Mouse (Mus musculus) brown adipose tissue, adult 24 weeks (tissue): ENCODE measurements around the gene Spock1. TPM values are rescaled to one million over a fixed set of nuclear protein-coding genes. Genes with fewer than 3 reads are reported as not detected.

Experiments
- H3K27ac ChIP-seq: fragments of 200-500 bp; replicated peaks from 2 replicates; pipeline ENCODE4 v1.5.1; 2012; ENCODE audit warnings: low read depth, mild to moderate bottlenecking, low read length
- H3K4me1 ChIP-seq: fragments of 200-500 bp; 2 replicates; pipeline ENCODE4 v1.6.1; 2012; ENCODE audit warnings: low read length, mixed read lengths; ENCODE audit not compliant: control insufficient read depth, insufficient read depth, insufficient read length
- H3K4me3 ChIP-seq: fragments of 200-500 bp; 2 replicates; pipeline ENCODE4 v1.5.1; 2012; ENCODE audit warnings: low read depth, mild to moderate bottlenecking, low read length, moderate library complexity; ENCODE audit not compliant: insufficient read depth
- polyA plus RNA-seq: library from polyadenylated mRNA; stranded (reverse); fragments of >200 nt; gene quantifications from 2 replicates; pipeline ENCODE4 v1.2.4, GENCODE M21; 2012; ENCODE audit not compliant: missing spikeins, insufficient read depth, insufficient read length

The Spock1 gene
- polyA plus RNA-seq, 1 experiment: not detected

DNA sequence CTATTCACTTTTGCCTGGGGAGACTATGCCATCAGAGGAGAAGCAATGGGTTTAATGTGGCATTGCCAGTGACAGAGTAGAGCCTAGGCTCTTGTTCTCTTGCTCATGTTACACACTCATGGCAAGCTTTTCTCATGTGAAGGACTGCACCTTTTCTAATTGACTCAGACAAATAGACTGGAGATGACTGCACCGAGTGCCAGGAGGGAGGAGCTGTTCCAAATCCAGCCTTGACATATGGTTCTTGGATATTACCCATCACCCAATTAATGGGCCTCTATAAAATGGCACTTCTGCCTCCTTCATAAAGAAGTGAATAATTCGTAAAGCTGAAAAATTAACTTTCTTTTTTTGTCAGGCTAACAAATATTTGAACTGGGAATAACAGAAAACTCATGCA is 259.3 kb downstream of the Spock1 start:
- no peaks in the 10 kb centered on the region for H3K4me1 ChIP-seq
- no peak overlapping the region for H3K27ac ChIP-seq
- no peak overlapping the region for H3K4me3 ChIP-seq

DNA sequence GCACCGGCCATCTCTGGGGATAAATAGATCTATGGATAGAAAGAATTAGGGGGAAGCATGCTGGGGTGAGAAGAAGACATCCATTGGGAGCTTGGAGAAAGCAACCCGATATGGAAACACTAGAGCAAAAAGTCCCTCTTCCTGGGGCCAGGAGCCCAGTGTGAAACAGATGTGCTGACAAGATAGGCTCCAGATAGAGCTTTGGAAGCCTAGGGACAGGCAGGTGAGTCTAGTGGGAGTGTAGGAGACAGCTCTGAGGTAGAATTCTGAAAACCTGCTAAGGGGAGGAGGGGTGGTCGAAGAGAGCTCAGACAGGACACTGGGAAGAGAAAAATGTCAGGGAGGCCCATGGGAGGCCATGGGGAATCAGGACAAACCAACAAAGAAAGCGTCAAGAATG is 260.7 kb downstream of the Spock1 start:
- Histone ChIP-seq H3K27ac (no peak overlapping the region), H3K4me3 (no peak overlapping the region), H3K4me1 (no peaks in the 10 kb centered on the region)

DNA sequence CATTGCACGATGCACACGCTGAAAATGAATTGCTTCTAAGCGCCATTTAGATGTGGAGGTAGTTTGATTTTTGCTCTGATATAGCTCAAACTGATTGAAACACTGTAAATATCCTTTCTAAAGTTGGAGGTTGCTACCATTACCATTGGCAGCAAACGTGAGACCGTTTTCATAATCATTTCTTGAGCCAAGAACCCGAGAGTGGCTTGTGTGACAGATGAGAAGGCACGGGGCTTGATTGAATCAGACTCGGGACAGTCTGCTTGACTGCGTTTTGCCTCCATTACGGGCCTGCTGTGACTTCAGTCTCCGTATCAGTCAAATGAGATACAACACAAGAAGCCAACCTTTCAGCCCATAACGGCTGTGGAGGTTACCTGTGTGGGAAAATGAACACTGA is 265.1 kb downstream of the Spock1 start:
- no peak overlapping the region for H3K27ac ChIP-seq
- no peak overlapping the region for H3K4me3 ChIP-seq
- H3K4me1 ChIP-seq: no peaks in the 10 kb centered on the region

DNA sequence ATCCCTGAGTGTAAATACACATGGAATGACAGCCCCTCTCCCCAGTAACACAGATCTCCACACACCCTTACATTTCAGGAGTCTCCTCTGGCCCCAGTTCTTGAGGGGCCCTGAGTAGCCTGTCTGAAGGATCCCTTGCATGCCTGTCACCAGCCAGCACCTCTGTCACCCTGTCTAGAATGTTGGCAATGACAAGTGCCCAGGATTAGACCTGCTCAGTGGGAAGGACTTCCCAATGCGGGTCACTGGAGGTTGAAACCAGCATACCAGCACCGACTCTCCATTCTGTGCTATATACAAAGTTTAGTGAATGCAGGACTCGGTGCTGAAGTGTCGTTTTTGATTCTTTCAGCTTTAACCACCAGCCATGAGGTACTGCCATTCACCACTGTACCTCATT is 266.5 kb downstream of the Spock1 start:
- no peaks in the 10 kb centered on the region for H3K4me1 ChIP-seq
- no peak overlapping the region for H3K4me3 ChIP-seq
- no peak overlapping the region for H3K27ac ChIP-seq

DNA sequence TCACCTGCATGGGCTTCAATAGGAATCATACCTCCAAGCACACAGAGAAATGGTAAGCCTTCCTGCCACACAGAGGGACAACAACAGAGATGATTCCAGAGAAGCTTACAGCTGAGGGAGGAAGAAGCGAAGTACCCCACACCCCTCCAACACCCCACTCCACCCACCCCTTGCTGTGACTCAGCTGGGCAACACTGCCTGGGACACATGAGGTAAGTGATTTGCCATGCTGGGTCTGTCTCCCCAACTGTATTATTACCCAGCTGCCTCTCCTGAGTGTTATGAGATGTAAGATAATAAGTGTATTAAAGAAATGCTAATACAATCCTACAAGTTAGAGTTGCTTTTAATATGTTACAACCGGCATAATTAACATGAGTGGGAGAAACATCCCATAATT is 267.2 kb downstream of the Spock1 start:
- Histone ChIP-seq H3K27ac (no peak overlapping the region), H3K4me1 (no peaks in the 10 kb centered on the region), H3K4me3 (no peak overlapping the region)

DNA sequence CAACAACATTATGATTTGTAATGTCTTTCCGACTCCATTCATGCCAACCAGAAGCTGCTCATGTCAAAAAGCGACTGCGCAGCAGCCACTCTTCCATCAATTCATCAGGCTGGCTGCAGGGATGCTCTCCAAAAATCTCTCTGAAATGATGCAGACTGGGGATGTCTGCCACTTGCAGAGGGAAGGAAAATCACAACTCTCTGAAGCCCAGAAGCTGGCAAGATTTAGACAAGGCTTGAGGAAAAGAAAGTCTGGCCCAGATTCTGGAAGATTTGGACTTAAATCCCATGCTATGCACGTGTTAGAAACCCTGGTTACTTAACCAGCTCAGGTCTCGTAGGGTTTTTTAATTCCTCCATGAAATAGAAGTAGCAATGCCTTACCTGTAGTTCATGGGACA is 269.3 kb downstream of the Spock1 start:
- H3K27ac ChIP-seq: no peak overlapping the region
- no peaks in the 10 kb centered on the region for H3K4me1 ChIP-seq
- no peak overlapping the region for H3K4me3 ChIP-seq

DNA sequence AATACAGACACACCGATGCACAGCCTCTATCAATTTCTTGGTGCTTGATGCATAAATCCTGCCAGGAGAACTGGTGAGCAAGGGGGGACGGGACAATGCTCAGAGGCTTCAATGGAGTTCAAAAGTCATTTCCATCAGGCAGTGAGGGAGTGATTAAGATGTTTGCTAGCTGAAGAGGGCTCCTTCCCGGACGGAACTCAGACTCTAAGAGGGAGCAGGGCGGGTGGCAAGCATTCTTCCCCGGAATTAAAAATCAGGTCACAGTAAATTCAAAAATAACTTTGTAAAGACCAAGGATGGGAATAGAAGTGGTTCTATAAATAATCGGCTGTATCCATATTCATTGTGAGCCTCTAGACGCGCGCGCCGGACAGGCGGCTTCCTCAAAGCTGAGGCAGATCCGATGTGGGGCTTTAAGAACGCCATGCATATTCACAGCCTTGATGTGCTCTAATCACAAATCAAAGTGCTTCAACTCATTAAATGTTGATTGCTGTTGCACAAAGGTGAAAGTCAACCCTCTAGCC is 270.5 kb downstream of the Spock1 start:
- H3K4me1 ChIP-seq: no peaks in the 10 kb centered on the region
- no peak overlapping the region for H3K27ac ChIP-seq
- H3K4me3 ChIP-seq: no peak overlapping the region

DNA sequence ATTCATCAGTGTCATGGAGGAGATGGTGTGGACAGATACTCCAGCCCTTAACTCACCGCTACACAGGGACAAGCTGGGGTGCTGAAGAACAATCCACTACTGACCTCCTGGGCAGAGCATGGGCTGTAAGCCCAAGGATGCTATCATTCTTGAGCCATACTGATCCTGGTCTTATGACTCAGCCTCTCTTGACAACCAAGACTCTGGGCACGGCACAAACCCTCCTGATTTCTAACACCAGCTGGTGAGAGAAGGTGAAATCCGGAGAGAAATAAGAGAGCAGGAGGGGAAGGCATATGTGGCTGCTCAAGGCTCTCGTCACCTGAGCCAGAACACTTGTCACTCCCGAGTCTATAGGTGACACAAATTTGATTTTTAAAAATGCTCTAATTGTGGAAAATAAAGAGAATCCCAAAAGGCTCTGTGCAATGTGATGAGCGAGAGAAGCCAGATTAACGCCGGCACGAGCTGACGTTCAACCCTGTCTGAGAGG is 271.0 kb downstream of the Spock1 start:
- no peaks in the 10 kb centered on the region for H3K4me1 ChIP-seq
- no peak overlapping the region for H3K4me3 ChIP-seq
- H3K27ac ChIP-seq: no peak overlapping the region

DNA sequence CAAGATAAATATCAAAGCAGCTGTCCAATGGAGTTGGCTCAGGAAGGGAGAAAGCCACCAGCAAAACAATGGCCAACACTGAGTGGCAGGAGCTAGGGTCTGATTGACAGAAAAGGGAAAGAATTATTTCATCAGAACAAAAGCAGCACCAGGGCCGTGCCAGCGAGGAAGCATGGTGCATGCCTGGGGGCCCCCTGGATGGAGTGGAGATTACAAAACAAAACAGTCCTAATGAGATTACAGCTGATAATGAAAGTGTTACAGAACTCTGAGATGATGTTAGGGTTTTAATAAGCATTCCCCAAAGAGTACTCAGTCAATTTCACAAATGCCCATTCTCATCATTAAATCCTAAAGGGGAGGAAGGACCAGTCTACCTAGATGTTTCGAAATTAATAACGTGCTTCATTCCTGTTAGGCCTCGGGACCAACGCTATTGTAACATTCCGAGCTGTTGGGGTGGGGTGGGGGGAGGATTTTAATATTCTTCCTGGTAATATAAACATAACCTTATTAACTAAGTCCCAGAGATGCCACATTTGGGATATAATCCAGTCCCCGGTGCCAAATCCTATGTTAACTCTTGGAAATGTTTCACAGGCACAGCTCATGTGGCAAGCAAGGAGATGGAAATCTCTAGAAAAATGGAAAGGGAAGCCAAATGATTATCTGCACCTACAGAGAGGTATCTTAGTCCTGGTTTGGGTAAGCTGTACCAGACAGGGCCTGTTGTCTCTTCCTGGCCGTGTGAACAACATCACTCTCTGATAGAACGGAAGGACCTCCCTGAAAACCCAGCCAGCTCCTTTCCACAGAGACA is 271.7 kb downstream of the Spock1 start:
- no peak overlapping the region for H3K4me3 ChIP-seq
- H3K4me1 ChIP-seq: no peaks in the 10 kb centered on the region
- no peak overlapping the region for H3K27ac ChIP-seq

DNA sequence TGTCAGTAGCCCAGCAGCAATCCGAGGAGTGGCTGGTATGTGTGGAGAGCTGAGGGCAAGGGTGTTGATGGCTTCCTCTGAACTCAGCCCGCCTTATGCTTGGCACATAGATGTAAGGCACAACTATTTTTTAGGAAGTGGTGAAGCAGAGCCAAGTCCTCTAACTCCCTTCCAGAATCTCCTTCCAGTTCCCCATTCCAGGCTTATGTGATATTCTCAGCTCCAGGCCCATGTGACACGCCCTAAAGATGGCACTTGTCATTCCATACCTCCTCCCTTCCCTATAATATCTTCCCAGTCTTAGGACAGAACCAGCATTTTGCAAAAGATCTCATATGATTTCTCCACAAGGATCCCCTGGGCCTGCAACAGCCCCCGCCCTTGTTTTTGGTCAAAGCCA is 277.6 kb downstream of the Spock1 start:
- Histone ChIP-seq H3K27ac (no peak overlapping the region), H3K4me3 (no peak overlapping the region), H3K4me1 (no peaks in the 10 kb centered on the region)

DNA sequence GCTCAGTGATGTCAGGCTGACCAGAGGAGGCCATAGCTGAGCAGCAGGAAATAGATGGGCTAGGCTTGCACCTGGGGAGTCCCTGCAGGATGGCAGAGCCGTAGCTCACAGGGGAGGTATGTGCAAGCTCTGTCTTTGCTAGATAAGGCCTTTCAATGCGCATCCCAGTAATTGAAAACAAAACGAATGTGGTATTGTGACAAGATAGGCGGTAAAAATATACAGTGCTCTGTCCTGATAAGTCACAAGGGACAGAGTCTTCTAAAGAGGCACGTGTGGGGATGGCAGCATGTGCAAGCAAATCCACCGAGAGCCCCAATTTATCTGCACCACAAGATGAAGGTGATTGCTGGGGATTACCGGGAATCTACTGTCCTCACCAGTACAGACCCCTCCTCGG is 279.9 kb downstream of the Spock1 start:
- Histone ChIP-seq H3K4me1 (no peaks in the 10 kb centered on the region), H3K27ac (no peak overlapping the region), H3K4me3 (no peak overlapping the region)

DNA sequence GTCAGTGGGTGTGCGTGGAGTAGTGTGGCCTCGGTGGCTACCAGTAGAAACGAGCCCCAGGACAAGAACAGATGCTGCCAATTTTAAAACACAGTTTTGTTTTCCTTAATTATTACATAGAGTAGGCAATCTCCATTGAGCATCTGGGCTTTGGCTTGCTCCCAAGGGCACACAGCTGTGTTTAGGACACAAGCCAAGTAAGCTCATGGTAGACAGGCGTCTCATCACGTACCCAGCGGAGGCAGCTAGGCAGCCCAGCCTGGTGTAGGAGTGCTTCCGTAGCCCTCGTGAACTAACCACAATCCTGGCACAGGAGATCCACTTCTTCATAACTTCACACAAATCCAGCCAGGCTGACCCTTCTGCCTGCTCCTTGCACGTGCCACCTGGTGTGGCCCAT is 281.7 kb downstream of the Spock1 start:
- H3K4me3 ChIP-seq: no peak overlapping the region
- no peak overlapping the region for H3K27ac ChIP-seq
- H3K4me1 ChIP-seq: no peaks in the 10 kb centered on the region

DNA sequence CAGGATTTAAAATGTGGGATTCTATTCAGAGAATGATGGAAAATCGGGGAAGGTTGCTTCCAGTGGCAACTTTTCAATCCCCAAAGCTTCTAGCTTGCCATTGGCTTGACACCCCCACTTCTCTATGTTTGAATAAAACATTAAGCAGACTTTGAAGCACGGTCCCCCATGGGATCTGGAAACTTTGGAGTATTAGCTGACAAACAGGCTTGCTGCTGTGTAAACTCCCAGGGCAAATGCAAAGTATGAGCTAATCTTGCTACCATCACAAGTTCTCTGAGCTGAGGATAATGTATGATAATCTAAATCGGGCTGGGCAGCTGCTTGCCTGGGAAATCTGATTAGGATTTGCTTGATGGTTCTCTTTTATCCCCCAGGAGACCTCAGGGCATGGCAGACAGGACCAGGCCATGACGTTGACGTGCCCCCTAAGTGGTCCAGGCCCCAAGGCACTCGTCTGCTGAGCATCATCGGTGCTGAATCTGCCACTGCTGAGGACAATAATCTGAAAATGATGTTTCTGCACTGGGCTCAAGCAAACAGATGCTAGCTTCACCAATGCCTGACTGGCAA is 284.1 kb downstream of the Spock1 start:
- H3K4me3 ChIP-seq: no peak overlapping the region
- H3K4me1 ChIP-seq: no peaks in the 10 kb centered on the region
- H3K27ac ChIP-seq: no peak overlapping the region

DNA sequence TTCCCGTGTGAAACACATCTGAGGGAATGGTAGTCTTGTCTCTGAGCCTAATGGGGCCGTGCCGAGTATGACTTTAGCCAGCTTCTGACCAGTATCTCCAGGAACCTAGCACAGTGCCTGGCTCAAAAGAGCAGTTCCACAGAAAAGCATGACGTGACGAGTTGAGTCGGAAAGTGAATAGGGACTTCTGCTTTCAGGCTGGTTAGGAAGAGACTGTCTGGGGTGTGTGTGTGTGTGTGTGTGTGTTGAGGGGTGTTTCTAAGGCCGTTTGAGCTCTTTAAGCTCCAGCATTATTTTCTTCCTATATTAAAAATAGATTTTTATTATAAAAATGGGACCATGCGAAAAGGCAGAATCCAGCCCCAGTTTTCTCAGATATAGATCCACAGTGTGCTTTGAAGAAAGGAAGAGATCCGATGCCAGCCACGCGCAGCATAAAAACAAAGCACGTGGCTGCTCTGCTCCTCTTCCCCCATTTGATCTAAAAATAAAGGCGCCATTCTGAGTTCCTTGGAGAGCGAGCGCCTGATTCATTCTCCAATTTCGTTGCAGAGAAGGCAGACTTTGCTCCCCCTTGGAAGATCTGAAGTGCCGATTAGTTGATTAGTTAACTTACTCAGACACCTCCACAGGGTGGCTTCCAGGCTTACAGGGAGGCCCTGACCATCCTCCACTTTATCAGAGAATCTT is 288.9 kb downstream of the Spock1 start:
- Histone ChIP-seq H3K4me3 (no peak overlapping the region), H3K4me1 (no peaks in the 10 kb centered on the region)

DNA sequence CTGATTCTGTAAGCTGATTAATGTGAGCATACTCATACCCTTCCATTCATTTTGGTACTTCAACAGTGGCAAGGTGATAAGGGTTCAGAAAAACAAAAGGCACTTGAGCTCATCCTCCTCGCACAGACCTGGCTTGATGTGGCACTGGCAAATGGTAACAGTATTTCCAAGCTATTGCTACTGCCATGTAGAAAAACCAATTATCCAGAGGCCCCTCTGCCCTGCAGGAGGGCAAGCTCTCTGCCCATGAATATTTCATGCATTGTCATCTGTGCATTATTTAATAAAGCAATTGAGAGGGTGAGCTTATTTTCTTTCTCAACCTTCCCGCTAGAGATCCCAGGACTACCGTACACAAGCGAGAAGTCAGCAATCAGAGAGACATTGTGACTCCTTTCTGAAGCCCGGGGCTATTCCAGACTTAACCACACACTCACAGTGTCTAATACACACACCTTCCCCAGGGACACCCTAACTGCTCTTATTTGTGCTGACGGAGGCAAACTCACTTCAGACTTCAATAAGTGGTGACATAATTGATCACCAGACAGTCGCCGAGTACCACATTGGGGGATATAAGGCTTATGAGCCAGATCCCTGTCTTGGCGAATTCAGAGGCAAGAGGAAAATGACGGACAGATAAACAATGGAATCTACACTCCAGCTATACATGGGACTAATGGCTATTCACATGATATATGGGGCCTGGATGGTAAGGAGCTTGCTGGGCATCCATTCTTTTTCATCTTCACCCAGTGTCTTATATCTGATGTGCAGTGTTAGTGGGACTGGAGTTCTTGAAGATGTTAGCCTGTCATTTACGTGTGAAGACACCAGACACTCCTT is 296.6 kb downstream of the Spock1 start:
- H3K4me1 ChIP-seq: no peaks in the 10 kb centered on the region
- H3K27ac ChIP-seq: no peak overlapping the region
- H3K4me3 ChIP-seq: no peak overlapping the region

More for the DNA sequence above, 288.9 kb downstream of the Spock1 start:
- H3K27ac ChIP-seq: no peak overlapping the region
